Mouse (Mus musculus) c-Kit-positive CD71-positive TER-119-positive erythroid progenitor cells, embryonic 14.5 days (primary cell): Measurements from ENCODE around the gene Cited4.
A peak's percentile ranks its signal among the peaks of the same experiment; 100 is the strongest.

Experiments used
- DNase-seq: peaks from one replicate; pipeline ENCODE4 v3.0.0-alpha.2; 2013; ENCODE audit warnings: low spot score

Cited4 gene

DNA sequence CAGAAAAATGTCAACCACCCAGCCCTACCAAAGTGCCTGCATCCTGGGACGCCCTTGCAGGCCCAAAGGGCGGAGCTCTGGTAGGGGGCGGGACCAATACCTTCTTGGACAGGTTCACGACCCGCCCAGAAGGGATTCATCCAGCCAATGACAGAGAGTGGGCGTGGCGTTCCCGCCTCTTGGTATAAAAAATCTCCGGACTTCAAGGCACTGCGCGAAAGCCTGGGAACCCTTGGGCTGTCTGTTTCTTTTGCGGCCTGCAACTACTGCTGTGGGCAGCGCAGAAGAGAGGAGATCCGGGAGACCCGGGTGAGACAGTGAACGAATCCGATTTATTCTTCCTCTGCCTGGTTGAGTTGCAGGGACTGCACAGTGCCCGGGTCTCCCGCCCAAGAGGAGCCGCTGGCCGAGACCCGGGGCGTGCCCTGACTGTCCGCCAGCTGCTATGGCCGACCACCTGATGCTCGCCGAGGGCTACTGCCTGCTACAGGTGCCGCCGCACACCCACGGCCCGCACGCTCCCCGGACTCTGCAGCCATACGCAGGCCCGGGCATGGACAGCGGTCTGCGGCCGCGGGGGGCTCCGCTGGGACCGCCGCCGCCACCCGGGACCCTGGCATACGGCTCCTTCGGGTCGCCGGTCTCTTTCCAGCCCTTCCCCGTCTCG lies at the start of gene Cited4:
Cited4 (plus strand) TSS at position 215 of the 667 bp plus-strand sequence.
- peak; percentile 100 for DNase-seq

DNA sequence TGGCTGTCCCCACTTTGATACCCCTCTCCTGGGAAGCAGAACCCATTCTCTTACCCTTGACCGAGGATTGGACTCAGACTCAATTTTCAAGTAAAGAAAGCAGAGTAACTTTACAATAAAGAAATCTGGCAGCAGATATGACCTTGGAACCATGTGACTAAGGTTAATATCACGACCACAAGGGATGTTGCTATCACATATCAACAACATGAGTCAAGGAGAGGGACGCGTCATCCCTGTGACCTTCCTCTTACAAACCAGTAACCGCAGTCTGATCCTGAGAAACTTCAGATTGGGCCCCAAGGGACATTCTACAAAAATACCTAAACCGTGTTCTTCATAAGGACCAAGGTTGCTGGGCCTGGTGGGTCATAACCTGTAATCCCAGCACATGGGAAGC lies 38.6 kb upstream of the Cited4 start:
- DNase-seq = no peak

DNA sequence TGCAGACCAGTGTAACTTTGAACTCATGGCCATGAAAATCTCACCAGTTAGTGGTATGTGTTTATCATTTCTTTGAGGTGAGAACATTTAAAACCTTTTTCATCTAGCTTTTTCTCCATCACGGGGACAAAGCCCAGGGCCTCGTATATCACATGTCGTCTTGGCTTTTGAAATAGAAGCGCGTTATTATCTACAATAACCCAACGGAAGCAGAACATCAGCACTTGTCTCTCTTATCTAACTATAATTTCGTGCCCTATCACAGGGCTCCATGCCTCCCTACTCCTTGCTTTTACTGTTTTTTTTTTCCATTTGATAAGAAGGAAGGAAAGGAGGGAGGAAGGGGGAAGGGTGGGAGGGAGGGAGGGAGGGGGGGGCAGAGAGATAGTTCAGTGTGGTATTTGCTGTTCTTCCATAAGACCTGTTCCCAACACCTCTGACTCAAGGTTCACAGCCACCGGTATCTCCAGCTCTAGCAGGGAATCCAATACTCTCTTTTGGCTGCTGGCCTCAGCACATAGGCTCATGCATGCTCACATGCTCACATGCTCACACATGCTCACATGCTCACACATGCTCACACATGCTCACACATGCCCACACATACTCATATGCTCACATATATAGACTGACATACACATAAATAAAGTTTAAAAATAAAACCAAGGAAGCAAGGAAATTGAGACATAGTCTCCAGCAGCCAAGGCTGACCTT lies 36.0 kb upstream of the Cited4 start:
- DNase-seq = peak; percentile 67

DNA sequence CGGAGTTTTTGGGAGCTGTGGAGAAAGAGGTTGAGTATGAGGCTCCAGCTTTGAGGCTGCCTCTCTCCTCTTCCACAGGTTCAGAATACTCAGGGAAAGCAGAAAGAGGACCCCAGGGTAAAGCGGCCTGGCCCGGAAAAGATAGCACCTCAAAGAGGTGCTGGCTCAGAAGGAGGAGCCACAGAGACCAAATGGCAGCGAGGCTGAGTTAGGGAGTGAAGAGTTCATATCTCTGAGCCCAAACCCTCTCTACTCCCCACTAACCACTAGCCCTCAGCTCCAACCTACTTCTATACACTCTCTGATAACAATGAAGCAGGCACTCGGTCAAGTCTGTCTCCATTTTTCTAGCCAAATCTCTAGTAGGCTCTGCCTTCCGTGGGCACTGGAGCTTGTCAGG lies 34.5 kb upstream of the Cited4 start:
- DNase-seq = peak; percentile 79

DNA sequence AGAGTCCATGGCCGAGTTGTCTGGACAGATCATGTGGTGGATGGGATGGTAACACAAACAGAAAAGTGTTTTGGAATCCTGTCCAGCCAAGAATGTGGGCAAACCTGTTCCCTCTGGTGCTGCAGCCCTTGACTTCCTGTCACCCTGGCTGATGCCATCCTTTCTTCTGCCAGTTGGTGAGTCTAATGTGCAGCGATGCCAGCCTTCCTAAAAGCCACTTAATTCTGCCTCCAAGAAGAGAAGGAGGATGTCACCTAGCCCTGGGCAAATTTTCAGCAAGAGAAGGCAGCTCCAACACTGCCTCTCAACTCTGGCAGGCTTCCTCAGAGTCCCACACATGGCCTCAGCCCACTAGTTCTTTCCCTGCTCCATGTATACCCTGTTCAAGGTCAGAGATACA lies 31.0 kb upstream of the Cited4 start:
- DNase-seq = no peak

DNA sequence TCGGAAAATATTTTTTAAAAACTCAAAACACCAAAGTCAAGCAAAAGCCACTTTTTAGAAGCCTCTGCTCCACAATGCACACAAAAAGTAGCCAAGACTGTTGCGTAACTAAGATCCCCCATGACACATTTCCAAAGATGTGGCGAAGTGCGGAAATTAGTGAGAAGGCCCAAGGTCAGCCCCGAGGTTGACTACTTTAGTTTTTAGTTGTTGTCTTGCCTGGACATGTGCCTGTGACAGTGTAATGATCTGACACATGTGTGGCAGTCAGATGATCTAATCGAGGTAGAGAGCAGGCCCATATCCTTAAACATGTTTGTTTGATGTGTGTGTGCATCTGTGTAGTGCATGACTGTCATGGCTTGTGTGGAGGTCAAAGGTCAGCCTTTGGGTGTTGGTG lies 24.4 kb upstream of the Cited4 start:
- DNase-seq = no peak

DNA sequence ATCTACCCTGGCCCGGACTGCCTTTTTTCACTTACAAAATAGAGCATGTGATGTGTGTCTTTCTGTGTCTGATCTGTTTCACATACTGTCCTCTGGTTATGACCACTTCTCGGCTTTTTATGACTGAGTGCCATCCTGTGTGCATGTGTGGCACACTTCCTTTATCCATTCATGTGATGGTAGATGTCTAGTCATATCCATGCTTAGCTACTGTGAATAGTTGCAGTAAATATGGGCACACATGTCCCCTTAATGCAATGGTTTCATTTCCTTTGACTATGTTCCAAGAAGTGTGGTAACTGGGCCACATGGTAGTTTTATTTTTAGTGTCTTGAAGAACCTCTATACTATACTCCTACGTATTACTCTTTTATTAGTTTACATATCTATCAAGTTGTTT lies 22.5 kb upstream of the Cited4 start:
- no peak for DNase-seq

DNA sequence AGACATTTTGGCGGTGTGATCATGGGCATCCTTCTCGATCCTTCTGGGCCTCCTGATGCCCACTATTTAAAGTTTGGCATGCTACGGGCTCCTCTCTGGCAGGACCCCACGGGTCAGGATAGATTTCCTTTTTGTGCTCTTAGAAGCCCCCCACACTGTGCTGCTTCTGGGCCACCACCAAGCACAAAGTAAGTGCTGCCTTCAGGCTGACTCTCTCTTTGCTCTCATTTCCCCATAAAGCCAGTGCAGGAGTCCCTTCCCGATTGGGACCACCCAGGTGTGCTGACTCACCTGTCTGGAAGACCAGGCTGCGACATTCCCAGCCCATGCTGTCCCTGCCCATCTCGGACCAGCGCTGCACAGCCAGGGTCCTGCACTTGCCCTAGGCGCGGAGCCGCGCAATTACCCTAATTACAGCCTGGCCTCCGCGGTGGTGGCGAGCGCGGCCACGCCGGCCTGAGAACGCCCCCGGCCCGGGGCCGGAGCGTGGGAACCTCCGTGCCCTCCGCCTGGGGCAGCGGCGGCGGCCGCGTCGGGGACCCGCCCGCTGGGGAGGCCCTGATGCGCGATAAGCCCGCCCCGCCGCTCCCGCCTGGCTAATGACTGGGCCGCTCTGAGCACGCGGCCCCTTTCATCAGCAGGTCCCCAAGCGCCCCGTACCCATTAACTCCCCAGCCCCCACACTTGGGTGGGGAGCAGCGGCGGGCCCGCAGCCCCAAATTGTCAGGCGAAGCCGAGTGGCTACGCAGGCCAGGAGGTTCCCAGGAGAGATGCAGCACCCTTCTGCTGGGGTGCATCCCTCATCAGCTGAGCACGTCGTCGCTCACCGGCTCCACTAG lies 16.8 kb upstream of the Cited4 start:
- DNase-seq = no peak

DNA sequence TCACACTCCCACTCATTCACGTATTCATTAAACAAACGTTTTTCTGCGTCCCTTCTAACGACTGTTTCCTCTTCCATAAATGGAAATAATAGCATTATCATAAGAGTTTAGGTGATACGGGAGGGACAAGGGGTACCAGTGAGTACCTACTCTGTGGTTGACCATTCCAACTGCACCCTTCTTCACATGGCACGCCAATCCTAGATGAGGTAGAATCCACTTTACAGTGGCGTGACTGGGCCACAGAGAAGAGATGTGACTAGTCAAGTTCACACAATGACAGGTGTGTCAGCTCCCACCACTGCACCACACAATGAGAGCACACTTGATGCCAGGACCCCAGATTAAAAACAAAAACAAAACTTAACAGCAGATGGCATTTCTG lies 16.2 kb upstream of the Cited4 start:
- DNase-seq = no peak

DNA sequence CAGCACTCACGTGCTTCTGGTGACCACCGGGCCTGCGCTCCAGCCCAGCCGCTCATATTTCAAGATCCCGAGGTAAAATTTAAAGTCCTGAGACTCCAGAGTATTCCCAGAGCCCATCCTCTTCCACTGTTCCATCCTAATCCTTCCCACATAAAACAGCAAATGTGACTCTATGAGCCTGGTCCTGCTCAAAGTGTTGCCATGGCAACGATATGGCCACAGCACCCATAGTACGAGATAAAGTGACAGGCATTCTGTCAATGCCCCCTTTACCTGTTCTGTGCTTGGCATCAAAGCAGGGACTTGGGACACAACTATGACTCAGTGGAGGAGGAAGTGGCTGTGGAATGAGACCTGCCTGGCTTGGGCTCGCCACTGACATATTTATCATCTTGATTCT lies 10.5 kb upstream of the Cited4 start:
- no peak for DNase-seq

DNA sequence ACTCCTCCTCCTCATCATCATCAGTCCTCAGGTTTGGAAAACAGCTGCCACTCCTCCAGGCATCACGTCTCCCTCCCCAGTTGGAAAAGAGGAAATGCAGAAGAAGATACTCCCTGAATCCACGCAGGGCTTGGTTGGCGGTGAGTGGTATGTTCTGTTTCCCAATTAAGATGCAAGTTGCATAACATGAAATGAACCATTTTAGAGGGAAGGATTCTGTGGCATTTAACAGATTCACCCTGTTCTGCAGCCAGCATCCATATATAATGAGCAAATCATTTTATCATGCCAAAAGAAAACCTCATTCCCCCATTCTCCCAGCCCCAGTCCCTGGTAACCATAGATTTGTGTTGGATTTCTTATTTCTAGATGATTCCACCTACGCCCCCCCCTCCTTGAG lies 5.9 kb upstream of the Cited4 start:
- no peak for DNase-seq

DNA sequence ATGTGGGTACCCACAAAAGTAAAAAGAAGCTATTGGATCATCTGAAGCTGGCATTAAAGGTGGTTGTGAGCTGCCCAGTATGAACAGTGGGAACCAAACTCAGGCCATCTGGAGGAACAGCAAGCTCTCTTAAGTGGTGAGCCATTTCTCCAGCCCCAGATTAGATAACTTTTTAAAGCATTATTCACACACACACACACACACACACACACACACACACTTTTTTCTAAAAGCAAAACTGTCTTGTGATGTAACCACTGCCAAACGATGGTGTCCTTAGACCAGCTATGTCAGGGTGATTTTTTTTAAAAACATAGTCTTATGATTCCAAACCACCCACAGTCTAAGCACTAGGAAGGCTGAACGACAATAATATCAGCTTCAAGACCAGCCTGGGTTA lies 1.8 kb upstream of the Cited4 start:
- DNase-seq = no peak

DNA sequence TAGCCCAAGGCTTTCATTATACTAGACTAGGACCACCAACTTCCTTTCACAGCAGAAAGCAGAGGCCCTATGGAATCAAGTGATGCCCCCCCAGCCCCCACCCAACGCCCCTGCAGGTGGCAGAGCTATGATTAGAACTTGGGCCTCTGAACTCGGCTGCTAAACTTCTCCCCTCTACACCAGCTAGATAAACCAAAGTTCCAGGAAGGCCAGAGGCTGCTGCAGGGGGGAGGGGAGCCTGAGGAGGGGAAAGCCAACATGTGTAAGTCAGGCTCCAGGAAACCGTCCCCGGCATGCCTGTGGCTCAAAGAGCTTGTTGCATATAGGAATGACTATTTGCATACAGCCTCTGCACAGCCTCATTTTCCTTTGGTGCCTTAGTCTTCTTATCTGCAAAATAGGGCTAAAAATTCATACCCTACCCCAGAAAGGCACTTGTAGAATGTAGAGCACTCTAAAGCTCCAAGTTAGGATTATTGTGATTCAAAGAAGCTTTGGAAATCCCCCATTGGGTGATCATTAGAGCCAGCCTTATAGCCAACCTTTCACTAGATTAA lies 1.1 kb upstream of the Cited4 start:
- peak; percentile 91 for DNase-seq

DNA sequence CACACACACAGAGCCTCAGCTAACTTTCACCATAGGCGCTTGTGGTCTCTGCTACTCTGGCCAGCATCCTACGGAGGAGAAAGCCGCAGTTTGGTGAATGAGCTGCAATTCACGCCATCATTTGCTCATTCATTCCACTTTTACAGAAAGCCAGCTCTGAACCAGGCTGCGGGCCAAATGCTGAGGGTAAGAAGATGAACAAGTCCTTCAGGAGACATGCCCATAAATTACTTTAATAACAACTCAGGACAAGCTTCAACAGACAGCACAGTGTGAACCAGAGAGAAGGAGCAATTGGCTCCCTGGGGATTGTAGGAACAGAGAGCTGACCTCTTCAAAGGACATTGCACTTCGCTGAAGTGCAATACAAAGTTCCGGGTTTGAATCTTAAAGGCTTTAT lies 590 bp upstream of the Cited4 start:
- no peak for DNase-seq

DNA sequence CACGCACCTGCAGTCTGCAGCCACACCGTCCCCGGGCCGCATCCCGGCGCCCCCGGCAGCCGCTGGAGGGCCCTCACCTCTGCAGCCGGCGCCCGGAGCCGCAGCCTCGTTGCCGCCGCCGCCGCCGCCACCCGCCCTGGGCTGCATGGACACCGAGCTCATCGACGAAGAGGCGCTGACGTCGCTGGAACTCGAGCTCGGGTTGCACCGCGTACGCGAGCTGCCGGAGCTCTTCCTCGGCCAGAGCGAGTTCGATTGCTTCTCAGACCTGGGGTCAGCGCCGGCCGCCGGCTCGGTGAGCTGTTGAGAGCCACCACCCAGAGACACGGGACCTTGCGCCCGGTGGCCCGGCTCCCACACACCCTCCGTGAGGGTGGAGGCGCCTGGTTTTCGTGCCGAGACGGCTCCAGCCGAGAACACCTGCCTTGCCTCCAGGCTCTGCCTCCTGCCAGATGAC lies 701 bp downstream of the Cited4 start:
- no peak for DNase-seq

DNA sequence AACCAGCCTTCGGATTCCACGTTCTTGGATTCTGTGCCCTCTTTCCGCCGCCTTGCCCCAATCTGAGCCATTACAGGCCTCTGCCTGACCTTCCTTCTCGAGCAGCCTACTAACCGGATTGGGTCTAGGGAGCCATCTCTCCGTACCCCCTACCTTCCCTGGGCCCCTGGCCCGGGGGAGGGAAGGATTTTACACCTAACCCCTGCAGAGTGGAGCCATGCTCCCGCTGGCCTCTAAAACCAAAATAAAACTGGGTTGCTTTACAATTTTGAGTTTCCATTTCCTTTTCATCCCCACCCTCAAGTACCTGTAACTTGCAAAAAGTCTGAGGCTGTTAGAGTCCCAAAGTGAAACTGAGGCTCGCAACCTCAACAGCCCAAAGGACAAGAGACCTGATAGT lies 1.2 kb downstream of the Cited4 start:
- DNase-seq = no peak

DNA sequence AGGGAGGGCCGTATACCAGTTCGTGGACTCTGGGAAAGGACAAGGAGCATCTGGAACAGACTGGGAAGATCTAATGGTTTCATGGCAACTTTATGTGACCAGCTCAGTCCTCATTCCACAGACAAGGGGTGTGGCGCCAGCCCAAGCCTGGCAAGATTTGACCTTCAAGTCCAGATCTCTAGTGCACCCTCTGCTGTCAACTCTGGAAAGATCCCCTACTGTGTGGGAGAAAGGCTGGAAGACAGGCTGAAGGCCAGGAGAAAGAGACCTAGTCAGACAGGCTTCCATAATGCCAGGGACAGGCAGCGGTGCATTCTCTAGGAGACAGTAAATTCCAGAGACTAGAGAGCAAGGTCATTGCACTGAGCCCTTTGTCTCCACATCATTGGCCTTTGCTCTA lies 2.2 kb downstream of the Cited4 start:
- no peak for DNase-seq

DNA sequence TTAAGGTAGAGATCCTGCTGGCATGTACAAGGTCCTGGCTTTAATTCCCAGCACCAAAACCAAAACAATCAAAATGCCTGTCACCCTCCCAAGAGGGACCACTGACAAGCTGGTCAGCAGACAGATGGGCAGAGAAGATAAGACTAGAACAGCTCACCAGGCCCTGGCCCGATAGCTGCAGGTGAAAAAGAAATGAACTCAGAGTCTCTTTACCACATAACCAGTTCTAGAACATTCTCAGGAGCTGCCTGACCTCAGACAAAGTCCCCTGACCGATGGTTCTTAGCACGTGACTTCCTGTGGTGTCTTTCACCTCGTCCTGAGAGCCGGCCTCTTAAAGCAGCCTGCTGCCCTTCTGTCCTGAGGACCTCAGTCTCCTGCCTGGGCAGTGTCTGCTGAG lies 3.2 kb downstream of the Cited4 start:
- DNase-seq = no peak

DNA sequence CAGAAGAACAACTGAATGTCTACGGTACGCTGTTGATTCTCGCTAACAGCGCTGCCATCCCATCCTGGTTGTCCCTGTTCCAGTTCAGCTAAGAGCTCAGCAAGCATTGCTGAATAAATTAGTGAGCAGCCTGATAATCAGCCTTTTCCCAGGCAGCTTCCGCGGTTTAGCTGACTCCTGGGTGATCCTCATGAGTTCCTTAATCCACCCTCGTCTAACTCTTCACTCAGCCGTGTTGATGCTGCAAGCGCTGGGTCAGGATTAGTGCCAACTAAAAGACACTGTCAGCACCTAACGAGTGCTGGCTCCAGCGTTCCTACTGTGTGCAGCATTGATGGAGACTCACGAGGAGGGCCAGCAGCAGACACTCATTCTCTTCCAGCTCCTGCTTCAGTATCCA lies 4.7 kb downstream of the Cited4 start:
- DNase-seq = no peak

DNA sequence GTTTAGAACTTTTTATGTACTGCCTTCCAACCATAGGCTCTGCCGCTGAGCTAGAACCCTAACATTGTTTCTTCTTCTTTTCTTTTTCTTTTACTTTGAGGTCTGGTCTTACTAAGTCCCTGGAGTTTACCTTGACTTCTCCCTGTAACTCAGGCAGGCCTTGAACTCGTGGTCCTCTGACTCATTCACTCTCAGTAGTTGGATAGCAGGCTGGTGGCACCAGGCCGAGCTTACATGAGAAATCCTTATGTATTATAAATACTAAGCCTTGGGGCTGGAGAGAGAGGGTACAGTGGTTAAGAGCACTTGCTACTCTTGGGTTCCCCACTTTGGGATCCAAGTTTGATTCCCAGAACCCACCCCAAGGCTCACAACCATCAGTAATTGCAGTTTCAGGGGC lies 7.2 kb downstream of the Cited4 start:
- DNase-seq = no peak

DNA sequence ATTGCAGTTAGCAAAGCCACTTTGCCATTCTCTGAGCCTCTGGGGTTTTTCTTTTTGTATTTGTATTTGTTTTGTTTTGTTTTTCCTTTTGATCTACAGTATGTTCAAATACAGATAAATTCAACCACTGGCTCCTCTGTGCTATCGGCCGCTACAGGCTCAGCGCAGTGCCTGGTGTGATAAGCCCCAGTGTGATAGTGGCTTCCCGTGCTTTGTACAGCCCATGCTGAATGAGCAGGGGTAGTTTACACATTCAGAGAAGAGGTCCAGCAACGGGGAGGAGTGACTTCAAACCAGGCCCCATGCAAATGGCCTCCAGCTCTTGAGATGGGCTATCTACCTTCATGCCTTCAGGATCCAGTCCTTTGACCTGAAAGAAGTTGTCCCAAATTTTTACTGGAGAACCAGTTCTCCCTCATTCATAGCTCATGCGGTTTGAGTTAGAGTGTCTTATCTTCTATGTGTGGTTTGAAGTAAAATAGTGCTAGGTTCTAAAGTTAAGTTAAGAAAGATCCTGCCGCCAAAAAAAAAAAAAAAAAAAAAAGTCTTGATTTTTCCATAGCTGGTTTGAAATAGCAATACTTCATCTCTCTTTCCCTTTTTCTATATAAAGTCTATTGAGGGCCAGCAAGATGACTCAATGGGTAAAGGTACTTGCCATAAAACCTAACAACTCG lies 8.5 kb downstream of the Cited4 start:
- peak; percentile 89 for DNase-seq

DNA sequence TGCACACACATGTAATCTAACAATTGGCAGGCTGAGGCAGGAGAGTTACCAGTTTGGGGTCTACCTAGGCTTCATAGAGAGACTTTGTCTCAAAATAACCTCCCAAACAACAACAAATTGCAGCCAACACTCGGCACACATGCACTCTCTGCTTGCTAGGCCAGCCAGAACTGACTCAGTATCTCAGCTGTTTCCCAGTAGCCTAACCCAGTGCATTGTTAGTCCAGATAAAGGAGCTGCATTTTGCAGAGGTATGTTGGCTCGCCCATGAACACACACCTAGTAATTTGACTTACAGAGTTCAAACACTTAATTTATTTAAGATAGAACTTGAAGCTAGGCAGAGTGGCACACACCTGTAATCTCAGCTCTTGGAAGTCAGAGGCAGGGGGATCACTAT lies 9.3 kb downstream of the Cited4 start:
- DNase-seq = peak; percentile 60
